Mouse (Mus musculus) C3H10T1/2 (cell line): ENCODE measurements around the gene Gm20518. TPM values are rescaled to one million over a fixed set of nuclear protein-coding genes. Genes with fewer than 3 reads are reported as not detected.

Experiments used
- polyA plus RNA-seq, 2 experiments: library from polyadenylated mRNA; unstranded; fragments of >200 nt; fragmentation: generic; extraction: Trizol; gene quantifications; one replicate each; pipeline ENCODE4 v1.2.1; 2012; ENCODE audit warnings: missing spikeins in 2 of 2

Gene Gm20518
- polyA plus RNA-seq: under 1 TPM; 0.01 to 0.39 TPM

GRCm38 (mm10) chr16:17891567-17891959 lies at the start of gene Gm20518:
Gm20518 (minus strand) TSS chr16:17891671.

GRCm38 (mm10) chr16:17928087-17928580 lies 36.7 kb upstream of the Gm20518 start, which contains the start of gene Slc25a1:
Slc25a1 (minus strand) TSS chr16:17928219.

GRCm38 (mm10) chr16:17914307-17915249 lies 23.1 kb upstream of the Gm20518 start, which contains the start of gene Gsc2:
Gsc2 (minus strand) TSS chr16:17915059.

GRCm38 (mm10) chr16:17911052-17911595 lies 19.7 kb upstream of the Gm20518 start, which contains the start of gene Ess2:
Ess2 (minus strand) TSS chr16:17911348.

GRCm38 (mm10) chr16:17898462-17898861 lies 7.0 kb upstream of the Gm20518 start, which contains the start of the genes Dgcr2 and Tssk2:
Dgcr2 (minus strand) TSS chr16:17898562.
Tssk2 (plus strand) TSS chr16:17898637.

GRCm38 (mm10) chr16:17893923-17894322 lies 2.5 kb upstream of the Gm20518 start, which contains the start of gene Tssk1:
Tssk1 (plus strand) TSS chr16:17894223.

GRCm38 (mm10) chr16:17838051-17838450 lies 53.4 kb downstream of the Gm20518 start, which contains the start of gene Car15:
Car15 (minus strand) TSS chr16:17838364.

GRCm38 (mm10) chr16:17832821-17833220 lies 58.6 kb downstream of the Gm20518 start, which contains the start of gene B830017H08Rik:
B830017H08Rik (plus strand) TSS chr16:17833121.

GRCm38 (mm10) chr16:17796971-17797811 lies 94.3 kb downstream of the Gm20518 start, which contains the start of gene Scarf2:
Scarf2 (plus strand) TSS chr16:17797282.

Other genes starting within 250 kb of the Gm20518 start
- 10 to 100 TPM in 1 of 2 experiments, 1 to 10 TPM in 1; 8.7 to 19.2 TPM for gene Ccdc74a, start 245.2 kb downstream of the Gm20518 start, polyA plus RNA-seq
- gene Med15, start 158.8 kb downstream of the Gm20518 start, polyA plus RNA-seq: 10 to 100 TPM; 15.8 to 54.1 TPM
- 10 to 100 TPM; 19.3 to 59.6 TPM for gene Klhl22, start 132.1 kb downstream of the Gm20518 start, polyA plus RNA-seq
- gene Scarf2, start 94.4 kb downstream of the Gm20518 start, polyA plus RNA-seq: 100 to 1,000 TPM in 1 of 2 experiments, 10 to 100 TPM in 1; 35.1 to 151 TPM
- gene B830017H08Rik, start 58.5 kb downstream of the Gm20518 start, polyA plus RNA-seq: under 1 TPM in 1 of 2 experiments, not detected in 1; 0.46 TPM
- 1 to 10 TPM in 1 of 2 experiments, under 1 TPM in 1; 0.37 to 5.4 TPM for gene Car15, start 53.3 kb downstream of the Gm20518 start, polyA plus RNA-seq
- under 1 TPM; 0.02 to 0.19 TPM for gene Tssk1, start 2.6 kb upstream of the Gm20518 start, polyA plus RNA-seq
- 10 to 100 TPM; 25.5 to 64.3 TPM for gene Dgcr2, start 6.9 kb upstream of the Gm20518 start, polyA plus RNA-seq
- gene Tssk2, start 7.0 kb upstream of the Gm20518 start, polyA plus RNA-seq: under 1 TPM; 0.04 to 0.14 TPM
- 10 to 100 TPM; 17.5 to 30.4 TPM for gene Ess2, start 19.7 kb upstream of the Gm20518 start, polyA plus RNA-seq
- gene Gsc2, start 23.4 kb upstream of the Gm20518 start, polyA plus RNA-seq: not detected
- gene Slc25a1, start 36.5 kb upstream of the Gm20518 start, polyA plus RNA-seq: 100 to 1,000 TPM; 104 to 113 TPM
- not detected for gene Vpreb2, start 88.8 kb upstream of the Gm20518 start, polyA plus RNA-seq
- gene Dgcr6, start 161.2 kb upstream of the Gm20518 start, polyA plus RNA-seq: 100 to 1,000 TPM; 113 to 200 TPM
- under 1 TPM; 0.02 to 0.28 TPM for gene Prodh, start 198.5 kb upstream of the Gm20518 start, polyA plus RNA-seq
- 1 to 10 TPM in 1 of 2 experiments, under 1 TPM in 1; 0.29 to 1.5 TPM for gene Rtn4r, start 236.0 kb upstream of the Gm20518 start, polyA plus RNA-seq